Mouse (Mus musculus) monocyte, adult 5-6 weeks (primary cell): ENCODE results near the gene Gm13762. TPM values are rescaled to one million over a fixed set of nuclear protein-coding genes. Genes with fewer than 3 reads are reported as not detected.
"Not testable (repeated sequence)": the region's sequence is repeated elsewhere in the genome, so short reads cannot be mapped to it uniquely, and the experiment has no call there.

ENCODE experiments used
- ATAC-seq: fragments of 153-309, 156-312 bp; replicated peaks from 2 replicates; pipeline ENCODE4 v1.8.0; 2017; ENCODE audit warnings: mild to moderate bottlenecking; ENCODE audit not compliant: low TSS enrichment, insufficient number of reproducible peaks, severe bottlenecking, poor library complexity, low FRiP score
- total RNA-seq: library from RNA; stranded (forward); fragments of 200-1000, 200-491, 200-594 nt; gene quantifications from 3 replicates; pipeline ENCODE4 v1.2.3, GENCODE M21; 2017

The Gm13762 gene
- not detected in 3 replicates for total RNA-seq

GRCm38 (mm10) chr2:88980181-88980580 lies at the start of gene Gm13762:
Gm13762 (minus strand) TSS chr2:88980281.
- ATAC-seq = no peak

- not testable (repeated sequence) for ATAC-seq
Observed at GRCm38 (mm10) chr2:89021436-89021835, 41.4 kb upstream of the Gm13762 start.

DNA sequence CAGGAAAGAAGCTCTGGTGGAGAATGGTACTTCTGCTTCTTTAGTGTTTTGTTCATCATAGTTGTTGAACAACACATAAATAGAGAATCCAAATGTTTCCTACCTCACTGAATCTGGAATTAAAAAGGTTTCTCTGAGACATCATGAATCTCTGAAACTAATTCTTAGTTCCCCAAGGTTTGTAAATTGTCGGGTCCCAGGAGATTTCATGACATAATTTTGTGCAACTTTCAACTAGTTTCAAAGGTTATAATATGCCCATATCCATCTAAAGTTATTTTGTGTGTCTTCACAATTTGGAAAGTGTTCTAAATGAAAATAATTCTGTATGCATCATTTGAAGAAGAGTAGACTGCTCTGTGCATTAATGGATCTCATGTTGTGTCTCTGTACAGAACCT lies 38.2 kb upstream of the Gm13762 start, which contains the start of gene Olfr1216:
TSS of gene Olfr1216 (minus strand) at position 101 of the 400 bp plus-strand sequence.
- no peak for ATAC-seq

GRCm38 (mm10) chr2:89006873-89007272 lies 26.8 kb upstream of the Gm13762 start, which contains the start of gene Olfr1215:
Olfr1215 (minus strand) TSS chr2:89006973.
- ATAC-seq = no peak

DNA sequence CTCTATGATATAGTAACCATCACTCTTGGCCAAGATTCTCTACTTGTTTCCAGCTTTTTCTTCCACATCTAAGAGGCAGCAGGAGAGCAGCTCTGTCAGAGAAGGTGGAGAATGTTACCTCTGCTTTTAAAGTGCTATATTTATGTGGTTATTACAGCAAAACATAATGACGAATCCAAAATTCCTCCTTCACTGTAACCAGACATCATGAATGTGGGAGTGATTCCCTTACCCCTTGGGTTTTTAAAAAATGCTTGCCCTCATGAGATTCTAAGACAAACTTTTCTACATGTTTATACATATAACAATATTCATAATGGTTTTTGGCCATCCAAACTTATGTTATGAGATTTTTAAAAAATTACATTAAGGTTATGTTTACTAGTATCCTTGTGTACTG lies 12.5 kb upstream of the Gm13762 start, which contains the start of gene Olfr1214:
TSS of gene Olfr1214 (minus strand) at position 101 of the 400 bp plus-strand sequence.
- no peak for ATAC-seq

DNA sequence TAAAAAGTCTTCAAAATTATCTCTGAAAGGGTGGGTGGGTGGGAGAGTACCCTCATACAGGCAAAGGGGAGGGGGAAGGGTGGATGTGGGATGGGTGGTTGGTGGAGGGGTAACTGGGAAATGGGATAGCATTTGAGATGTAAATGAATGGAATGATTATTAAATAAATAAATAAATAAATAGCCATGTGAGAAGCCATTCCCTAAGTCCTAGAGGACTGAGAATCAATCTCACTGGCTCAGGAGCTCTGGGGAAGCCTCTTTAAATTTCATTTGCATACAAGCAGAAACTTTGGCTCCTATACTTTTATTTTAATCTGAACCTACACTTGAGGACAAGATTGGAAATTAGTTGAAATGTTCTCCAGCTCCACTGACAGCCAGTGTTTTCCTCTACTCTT lies 26.4 kb downstream of the Gm13762 start, which contains the start of gene Olfr1212:
TSS of gene Olfr1212 (plus strand) at position 301 of the 400 bp plus-strand sequence.
- no peak for ATAC-seq

DNA sequence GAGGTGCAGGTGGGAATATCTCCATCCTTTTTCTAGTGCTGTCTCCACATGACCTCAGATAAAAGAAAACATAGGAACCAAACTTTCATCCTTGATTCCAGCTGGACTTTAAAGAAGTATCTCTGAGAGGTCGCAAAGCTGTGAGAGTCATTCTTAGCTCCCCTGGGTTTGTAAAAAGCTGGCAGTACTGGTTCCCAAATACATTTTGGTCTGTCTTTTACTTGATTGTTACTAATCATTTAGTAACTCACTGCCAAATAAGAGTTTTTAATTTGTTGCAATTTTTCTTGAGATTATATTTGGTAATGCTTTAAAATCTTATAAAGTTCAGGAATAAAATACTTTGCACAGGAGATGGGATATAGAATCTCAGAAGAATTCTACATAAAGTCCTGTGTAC lies 42.1 kb downstream of the Gm13762 start, which contains the start of gene Olfr1211:
TSS of gene Olfr1211 (minus strand) at position 101 of the 400 bp plus-strand sequence.
- ATAC-seq = no peak

Other genes with a start within 250 kb of the Gm13762 start
- not detected in 3 replicates for gene Olfr1197, start 247.9 kb downstream of the Gm13762 start, total RNA-seq
- not detected in 3 replicates for gene Olfr1198, start 228.9 kb downstream of the Gm13762 start, total RNA-seq
- not detected in 3 replicates for gene Olfr1199, start 219.8 kb downstream of the Gm13762 start, total RNA-seq
- gene Olfr1200, start 209.8 kb downstream of the Gm13762 start, total RNA-seq = not detected in 3 replicates
- gene Olfr1201, start 187.2 kb downstream of the Gm13762 start, total RNA-seq = not detected in 3 replicates
- not detected in 3 replicates for gene Olfr1202, start 165.8 kb downstream of the Gm13762 start, total RNA-seq
- not detected in 3 replicates for gene Olfr1205, start 150.5 kb downstream of the Gm13762 start, total RNA-seq
- not detected in 3 replicates for gene Olfr1204, start 131.0 kb downstream of the Gm13762 start, total RNA-seq
- not detected in 3 replicates for gene Olfr1206, start 117.0 kb downstream of the Gm13762 start, total RNA-seq
- not detected in 3 replicates for gene Olfr1208, start 78.0 kb downstream of the Gm13762 start, total RNA-seq
- not detected in 3 replicates for gene Olfr1209, start 65.1 kb downstream of the Gm13762 start, total RNA-seq
- 0.75 TPM in 1 of 3 replicates, not detected in the others for gene Olfr1211, start 42.2 kb downstream of the Gm13762 start, total RNA-seq
- gene Olfr1212, start 26.3 kb downstream of the Gm13762 start, total RNA-seq = not detected in 3 replicates
- gene Olfr1214, start 12.4 kb upstream of the Gm13762 start, total RNA-seq = not detected in 3 replicates
- not detected in 3 replicates for gene Olfr1215, start 26.7 kb upstream of the Gm13762 start, total RNA-seq
- gene Olfr1216, start 38.1 kb upstream of the Gm13762 start, total RNA-seq = not detected in 3 replicates
- gene Olfr1217, start 51.8 kb upstream of the Gm13762 start, total RNA-seq = not detected in 3 replicates
- gene Olfr1218, start 80.9 kb upstream of the Gm13762 start, total RNA-seq = not detected in 3 replicates
- gene Olfr1219, start 103.2 kb upstream of the Gm13762 start, total RNA-seq = not detected in 3 replicates
- not detected in 3 replicates for gene Olfr1220, start 126.6 kb upstream of the Gm13762 start, total RNA-seq
- not detected in 3 replicates for gene Olfr1221, start 137.0 kb upstream of the Gm13762 start, total RNA-seq
- gene Olfr1222, start 152.8 kb upstream of the Gm13762 start, total RNA-seq = 0.96 TPM in 1 of 3 replicates, not detected in the others
- gene Olfr1223, start 171.3 kb upstream of the Gm13762 start, total RNA-seq = not detected in 3 replicates
- gene Olfr1224-ps1, start 183.8 kb upstream of the Gm13762 start, total RNA-seq = not detected in 3 replicates
- gene Olfr1225, start 194.4 kb upstream of the Gm13762 start, total RNA-seq = not detected in 3 replicates
- gene Olfr1226, start 219.8 kb upstream of the Gm13762 start, total RNA-seq = not detected in 3 replicates